Mouse (Mus musculus): Measurements from ENCODE around the gene Lrrc36. TPM values are rescaled to one million over a fixed set of nuclear protein-coding genes. Genes with fewer than 3 reads are reported as not detected.

Gene Lrrc36
- total and polyA plus RNA-seq, 3 experiments, result 0.19 to 0.34 (median 0.26) TPM

DNA sequence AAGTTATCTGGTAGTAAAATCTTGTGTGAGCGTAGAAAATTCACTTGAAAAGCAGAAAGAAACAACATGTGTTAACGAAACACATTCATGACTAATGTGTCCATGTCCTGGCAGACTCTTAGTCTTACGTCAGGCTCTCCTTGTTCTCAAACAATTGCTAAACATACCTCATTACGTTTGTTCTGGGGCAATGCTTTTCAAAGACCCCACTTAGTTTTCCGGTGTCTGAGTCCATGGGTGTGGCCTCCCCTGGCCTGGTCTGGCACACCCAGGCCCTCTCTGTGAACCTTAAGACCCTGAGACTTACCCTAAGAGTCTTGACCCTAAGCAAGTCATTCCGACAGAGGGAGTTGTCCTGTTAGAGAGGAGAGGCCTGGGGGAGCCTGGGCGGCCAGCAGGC, 19.5 kb upstream of the Lrrc36 start:
- in situ Hi-C loops (cut with MboI; ENCODE audit: low pct_ligation_motif_present, low pct_unique_long_range_greater_than_20kb, low sequenced_read_pairs) (no loop called here), dilution Hi-C loops (cut with MboI; ENCODE audit: extremely low pct_ligation_motif_present, extremely low pct_unique_long_range_greater_than_20kb, low sequenced_read_pairs) (no loop called here)
- Histone ChIP-seq H3K4me2 (ENCODE audit: insufficient read depth, low read depth, poor library complexity, severe bottlenecking) (no peak overlapping the region), H3K79me2 (replicated peaks; ENCODE audit: control insufficient read depth, extremely low read depth, insufficient read depth, poor library complexity, severe bottlenecking) (no peaks in the 10 kb centered on the region), H3K9me3 (replicated peaks; ENCODE audit: low read length) (peaks cover 3% of the 10 kb centered on the region), H3K27ac (ENCODE audit: insufficient read depth, low read depth) (no peak overlapping the region), H3K36me3 (replicated peaks in 1 of 2; ENCODE audit: control insufficient read depth in 1 of 2, insufficient read depth in 1 of 2, low read length in 1 of 2) (no peaks in the 10 kb centered on the region), H3K9ac (ENCODE audit: insufficient read depth, low read depth) (no peak overlapping the region), H3K4me3 (replicated peaks in 1 of 3; ENCODE audit: low read depth in 2 of 3, low read length in 2 of 3, poor library complexity in 1 of 3) (no peak overlapping the region), H3K27me3 (replicated peaks) (no peaks in the 10 kb centered on the region), H3K4me1 (ENCODE audit: control insufficient read depth in 1 of 2, insufficient read depth in 2 of 2) (peaks cover 24 to 49% of the 10 kb centered on the region in 2 experiments)
- no peak for DNase-seq (ENCODE audit: extremely low read depth)
- no peak for TF ChIP-seq TCF12 (IDR thresholded peaks at IDR 0.05; ENCODE audit: low read depth, low read length)
- TF ChIP-seq POLR2A (IDR thresholded peaks at IDR 0.05; ENCODE audit: low read depth, low read length), result no peak
- TF ChIP-seq IRF4 (IDR thresholded peaks at IDR 0.05; ENCODE audit: low read depth, low read length), result no peak
- TF ChIP-seq JUND (conservative IDR thresholded peaks at IDR 0.05; ENCODE audit: low read depth, low read length), result no peak
- TF ChIP-seq E2F4 (IDR thresholded peaks at IDR 0.05; ENCODE audit: insufficient replicate concordance, low read depth, low read length), result no peak
- no peak for TF ChIP-seq POLR2AphosphoS2 (IDR thresholded peaks at IDR 0.05; ENCODE audit: low read depth, low read length)

DNA sequence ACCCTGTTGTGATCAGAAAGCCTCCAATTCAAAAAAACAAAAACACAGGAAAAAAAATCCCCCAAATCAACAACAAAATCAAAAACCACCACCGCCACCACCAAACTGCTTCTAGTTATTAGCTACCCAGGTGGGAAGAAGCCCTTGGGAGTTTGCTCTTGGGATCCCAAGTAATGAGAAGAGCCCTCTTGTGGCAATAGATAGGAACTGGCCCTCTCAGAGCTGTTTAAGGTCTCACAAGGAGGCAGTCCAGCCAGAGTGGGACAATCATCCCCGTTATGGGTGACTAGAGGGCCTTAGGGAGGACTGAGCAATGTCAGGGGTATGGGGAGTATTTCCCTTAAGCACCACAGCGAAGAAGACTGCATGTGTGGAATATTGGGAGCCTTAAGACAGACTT, 15.6 kb upstream of the Lrrc36 start:
- H3K27ac ChIP-seq (ENCODE audit: insufficient read depth, low read depth), result no peak overlapping the region
- H3K9ac ChIP-seq (ENCODE audit: insufficient read depth, low read depth), result no peak overlapping the region
- dilution Hi-C loops (cut with MboI; ENCODE audit: extremely low pct_ligation_motif_present, extremely low pct_unique_long_range_greater_than_20kb, low sequenced_read_pairs) (no loop called here), in situ Hi-C loops (cut with MboI; ENCODE audit: low pct_ligation_motif_present, low pct_unique_long_range_greater_than_20kb, low sequenced_read_pairs) (no loop called here)
- no peaks in the 10 kb centered on the region for H3K36me3 ChIP-seq (replicated peaks in 1 of 2; ENCODE audit: control insufficient read depth in 1 of 2, insufficient read depth in 1 of 2, low read length in 1 of 2)
- no peak overlapping the region for H3K4me3 ChIP-seq (replicated peaks in 1 of 3; ENCODE audit: low read depth in 2 of 3, low read length in 2 of 3, poor library complexity in 1 of 3)
- H3K27me3 ChIP-seq (replicated peaks), result no peaks in the 10 kb centered on the region
- no peaks in the 10 kb centered on the region for H3K79me2 ChIP-seq (replicated peaks; ENCODE audit: control insufficient read depth, extremely low read depth, insufficient read depth, poor library complexity, severe bottlenecking)
- TF ChIP-seq MXI1 (IDR thresholded peaks at IDR 0.05; ENCODE audit: low read depth, low read length) (no peak), CTCF (conservative IDR thresholded peaks at IDR 0.05 in 1 of 2, IDR thresholded peaks at IDR 0.05 in 1 of 2; ENCODE audit: low read depth in 2 of 2, low read length in 2 of 2) (peak; percentile 77 to 81), RAD21 (IDR thresholded peaks at IDR 0.05; ENCODE audit: low read depth, low read length) (peak; percentile 57), IRF4 (IDR thresholded peaks at IDR 0.05; ENCODE audit: low read depth, low read length) (0 out of 2 replicates have a peak, but pooled peaks have one; percentile 20), SMC3 (IDR thresholded peaks at IDR 0.05; ENCODE audit: low read depth, low read length) (peak; percentile 84), MAZ (IDR thresholded peaks at IDR 0.05; ENCODE audit: low read depth, low read length) (0 out of 2 replicates have a peak, but pooled peaks have one; percentile 18), USF1 (IDR thresholded peaks at IDR 0.05; ENCODE audit: low read depth, low read length) (no peak)
- peaks cover 7% of the 10 kb centered on the region for H3K9me3 ChIP-seq (replicated peaks; ENCODE audit: low read length)
- DNase-seq (ENCODE audit: extremely low read depth), result peak; percentile 65
- H3K4me1 ChIP-seq (ENCODE audit: control insufficient read depth in 1 of 2, insufficient read depth in 2 of 2), result peaks cover 19 to 44% of the 10 kb centered on the region in 2 experiments
- no peak overlapping the region for H3K4me2 ChIP-seq (ENCODE audit: insufficient read depth, low read depth, poor library complexity, severe bottlenecking)

DNA sequence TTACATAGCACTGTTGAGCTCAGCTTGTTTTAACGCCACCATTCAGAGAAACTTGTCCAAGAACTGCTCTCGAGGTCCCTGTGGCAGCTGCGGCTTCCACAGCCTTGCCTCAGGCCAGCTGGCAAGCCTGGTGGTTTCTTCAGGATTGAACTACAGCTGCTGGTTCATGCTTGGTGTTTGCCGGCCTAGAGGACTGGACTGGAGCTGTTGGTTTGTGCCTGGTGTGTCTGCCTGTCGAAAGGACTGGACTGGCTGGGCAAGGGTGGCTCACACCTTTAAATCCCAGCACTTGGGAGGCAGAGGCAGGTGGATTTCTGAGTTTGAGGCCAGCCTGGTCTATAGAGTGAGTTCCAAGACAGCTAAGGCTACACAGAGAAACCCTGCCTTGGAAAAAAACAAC, 13.4 kb upstream of the Lrrc36 start:
- Histone ChIP-seq H3K4me1 (ENCODE audit: control insufficient read depth in 1 of 2, insufficient read depth in 2 of 2) (peaks cover 3 to 24% of the 10 kb centered on the region in 2 experiments; a peak in 3 of 4 replicates), H3K4me2 (ENCODE audit: insufficient read depth, low read depth, poor library complexity, severe bottlenecking) (no peak overlapping the region), H3K27me3 (replicated peaks) (no peaks in the 10 kb centered on the region), H3K9me3 (replicated peaks; ENCODE audit: low read length) (peaks cover 7% of the 10 kb centered on the region), H3K9ac (ENCODE audit: insufficient read depth, low read depth) (no peak overlapping the region), H3K36me3 (replicated peaks in 1 of 2; ENCODE audit: control insufficient read depth in 1 of 2, insufficient read depth in 1 of 2, low read length in 1 of 2) (no peaks in the 10 kb centered on the region), H3K4me3 (replicated peaks in 1 of 3; ENCODE audit: low read depth in 2 of 3, low read length in 2 of 3, poor library complexity in 1 of 3) (no peak overlapping the region), H3K27ac (ENCODE audit: insufficient read depth, low read depth) (no peak overlapping the region), H3K79me2 (replicated peaks; ENCODE audit: control insufficient read depth, extremely low read depth, insufficient read depth, poor library complexity, severe bottlenecking) (no peaks in the 10 kb centered on the region)
- in situ Hi-C loops (cut with MboI; ENCODE audit: low pct_ligation_motif_present, low pct_unique_long_range_greater_than_20kb, low sequenced_read_pairs) (no loop called here), dilution Hi-C loops (cut with MboI; ENCODE audit: extremely low pct_ligation_motif_present, extremely low pct_unique_long_range_greater_than_20kb, low sequenced_read_pairs) (no loop called here)
- no peak for DNase-seq (ENCODE audit: extremely low read depth)
- TF ChIP-seq JUND (conservative IDR thresholded peaks at IDR 0.05; ENCODE audit: low read depth, low read length), result no peak
- TF ChIP-seq UBTF (IDR thresholded peaks at IDR 0.05; ENCODE audit: low read depth, low read length), result no peak
- no peak for TF ChIP-seq MEF2A (IDR thresholded peaks at IDR 0.05; ENCODE audit: borderline replicate concordance, low read depth, low read length)
- no peak for TF ChIP-seq ZNF384 (IDR thresholded peaks at IDR 0.05; ENCODE audit: low read depth, low read length)
- no peak for TF ChIP-seq BHLHE40 (IDR thresholded peaks at IDR 0.05; ENCODE audit: low read depth, low read length)
- TF ChIP-seq GABPA (IDR thresholded peaks at IDR 0.05; ENCODE audit: insufficient replicate concordance, low read depth, low read length), result no peak
- TF ChIP-seq MAFK (IDR thresholded peaks at IDR 0.05; ENCODE audit: insufficient replicate concordance, low read length), result no peak
- TF ChIP-seq IRF4 (IDR thresholded peaks at IDR 0.05; ENCODE audit: low read depth, low read length), result no peak
- no peak for TF ChIP-seq TCF12 (IDR thresholded peaks at IDR 0.05; ENCODE audit: low read depth, low read length)
- no peak for TF ChIP-seq ZMIZ1 (IDR thresholded peaks at IDR 0.05; ENCODE audit: low read depth, low read length)
- no peak for TF ChIP-seq ELF1 (IDR thresholded peaks at IDR 0.05; ENCODE audit: low read depth, low read length)
- no peak for TF ChIP-seq NELFE (IDR thresholded peaks at IDR 0.05; ENCODE audit: low read depth, low read length)
- TF ChIP-seq E2F4 (IDR thresholded peaks at IDR 0.05; ENCODE audit: insufficient replicate concordance, low read depth, low read length), result no peak
- no peak for TF ChIP-seq SMC3 (IDR thresholded peaks at IDR 0.05; ENCODE audit: low read depth, low read length)
- TF ChIP-seq TBP (conservative IDR thresholded peaks at IDR 0.05; ENCODE audit: low read depth, low read length), result no peak
- TF ChIP-seq ZC3H11A (IDR thresholded peaks at IDR 0.05; ENCODE audit: low read depth, low read length), result no peak
- no peak for TF ChIP-seq RAD21 (IDR thresholded peaks at IDR 0.05; ENCODE audit: low read depth, low read length)
- no peak for TF ChIP-seq ZKSCAN1 (IDR thresholded peaks at IDR 0.05; ENCODE audit: borderline replicate concordance, low read depth, low read length)
- no peak for TF ChIP-seq CHD2 (IDR thresholded peaks at IDR 0.05; ENCODE audit: low read length)
